Mouse (Mus musculus) lung, postnatal 10 days (tissue): ENCODE measurements around the gene Cyfip1.
"Not testable (repeated sequence)": the region's sequence is repeated elsewhere in the genome, so short reads cannot be mapped to it uniquely, and the experiment has no call there.

Experiments
- DNase-seq: peaks from one replicate; pipeline ENCODE4 v3.0.0; 2021

The Cyfip1 gene

DNA sequence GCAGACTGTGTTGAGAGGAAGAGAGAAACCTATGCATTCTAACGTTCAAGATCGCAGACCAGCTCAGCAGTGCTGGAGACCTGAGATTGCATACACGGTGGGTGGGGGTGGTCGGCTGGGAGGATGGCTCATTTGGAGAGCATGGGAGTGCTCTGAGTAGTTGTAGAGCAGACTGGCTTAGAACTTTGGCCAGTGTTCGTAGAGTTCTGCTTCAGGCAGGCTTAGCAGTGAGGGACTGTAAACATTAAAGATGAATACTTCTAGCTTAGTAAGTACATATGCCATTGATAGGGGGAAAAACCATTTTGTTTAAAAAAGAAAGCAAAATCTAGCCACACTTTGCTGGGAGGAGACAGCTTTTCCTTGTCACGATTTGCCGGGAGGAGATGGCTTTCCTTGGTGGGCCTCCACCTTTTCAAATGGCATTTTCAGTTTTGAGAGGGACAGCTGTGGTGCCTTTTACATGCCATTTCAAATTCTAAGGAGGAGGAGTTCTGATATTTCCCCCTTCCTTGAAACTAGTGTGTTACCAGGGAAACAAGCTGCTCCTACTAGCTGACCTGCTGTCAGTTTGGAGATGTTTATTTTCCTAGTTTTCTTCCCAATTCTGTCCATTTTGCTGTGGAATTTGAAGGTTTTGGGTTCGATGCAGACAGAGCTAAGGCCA is 24.3 kb downstream of the Cyfip1 start:
- DNase-seq = no peak

DNA sequence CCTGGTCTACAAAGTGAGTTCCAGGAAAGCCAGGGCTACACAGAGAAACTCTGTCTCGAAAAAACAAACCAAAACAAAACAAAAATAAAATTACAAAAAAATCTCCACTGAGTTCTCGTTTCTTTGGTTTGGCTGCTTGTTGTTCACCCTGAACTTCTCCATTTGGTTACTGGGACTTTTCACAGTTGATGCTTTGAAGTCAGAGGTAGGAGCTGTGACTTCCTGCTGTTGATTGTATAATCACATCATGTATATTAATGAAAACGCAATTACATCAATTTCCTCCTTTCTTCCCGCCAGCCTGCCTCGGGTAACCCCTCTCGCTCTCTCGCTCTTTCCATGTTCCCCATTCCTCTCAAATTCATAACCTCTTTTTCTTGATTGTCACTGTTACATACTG is 26.7 kb downstream of the Cyfip1 start:
- no peak for DNase-seq

DNA sequence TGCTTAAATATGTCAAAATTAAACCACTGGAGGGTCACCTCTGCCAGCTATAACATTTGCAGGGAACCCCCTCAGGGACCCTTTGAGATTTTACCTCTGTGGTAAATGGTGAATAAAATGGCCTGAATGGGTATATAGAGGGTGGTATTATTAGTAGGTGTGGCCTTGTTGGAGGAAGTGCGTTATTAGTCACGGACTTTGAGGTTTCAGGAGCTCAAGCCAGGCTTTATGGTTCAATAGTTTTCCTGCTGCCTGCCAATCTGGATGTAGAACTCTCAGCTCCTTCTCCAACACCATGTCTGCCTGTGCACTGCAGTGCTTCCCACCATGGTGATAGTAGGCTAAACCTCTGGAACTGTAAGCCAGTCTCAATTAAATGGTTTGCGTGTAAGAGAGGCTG is 27.7 kb downstream of the Cyfip1 start:
- no peak for DNase-seq

GRCm38 (mm10) chr7:55870340-55871020 is 28.9 kb downstream of the Cyfip1 start:
- DNase-seq = peak; percentile 42

DNA sequence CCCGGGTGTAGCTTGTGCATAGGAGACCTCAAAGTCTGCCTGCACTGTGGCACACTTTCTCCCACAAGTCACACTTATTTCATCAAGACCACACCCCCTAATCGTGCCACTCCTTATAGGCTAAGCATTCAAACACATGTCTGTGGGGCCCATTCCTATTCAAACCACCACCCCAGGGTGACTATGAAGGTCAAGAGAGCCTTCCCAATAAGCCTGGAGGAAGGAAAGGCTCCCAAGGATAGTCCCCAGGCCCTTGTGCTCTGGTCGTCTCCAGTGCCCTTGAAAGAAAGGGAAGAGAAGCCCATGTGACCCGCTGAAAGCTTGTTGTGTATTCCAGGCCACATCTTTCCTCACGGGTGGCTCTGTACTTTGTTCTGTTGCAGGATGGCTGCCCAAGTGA is 29.9 kb downstream of the Cyfip1 start:
- DNase-seq = no peak

- no peak for DNase-seq
Observed at GRCm38 (mm10) chr7:55874703-55875102, 33.2 kb downstream of the Cyfip1 start.

DNA sequence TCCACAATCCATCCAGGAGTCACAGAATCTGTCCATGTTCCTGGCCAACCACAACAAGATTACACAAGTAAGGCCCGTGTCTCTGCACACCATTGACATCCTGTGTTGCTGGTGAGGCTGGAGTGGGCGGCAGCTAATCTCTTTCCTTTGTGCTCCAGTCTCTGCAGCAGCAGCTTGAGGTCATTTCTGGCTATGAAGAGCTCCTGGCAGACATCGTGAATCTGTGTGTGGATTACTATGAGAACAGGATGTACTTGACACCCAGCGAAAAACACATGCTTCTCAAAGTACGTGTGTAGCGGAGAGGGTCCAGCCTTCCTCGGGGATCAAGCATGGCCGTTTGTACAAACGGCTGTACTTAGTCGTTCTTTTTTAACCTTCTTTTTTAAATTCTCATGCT is 36.2 kb downstream of the Cyfip1 start:
- peak; percentile 80 for DNase-seq

DNA sequence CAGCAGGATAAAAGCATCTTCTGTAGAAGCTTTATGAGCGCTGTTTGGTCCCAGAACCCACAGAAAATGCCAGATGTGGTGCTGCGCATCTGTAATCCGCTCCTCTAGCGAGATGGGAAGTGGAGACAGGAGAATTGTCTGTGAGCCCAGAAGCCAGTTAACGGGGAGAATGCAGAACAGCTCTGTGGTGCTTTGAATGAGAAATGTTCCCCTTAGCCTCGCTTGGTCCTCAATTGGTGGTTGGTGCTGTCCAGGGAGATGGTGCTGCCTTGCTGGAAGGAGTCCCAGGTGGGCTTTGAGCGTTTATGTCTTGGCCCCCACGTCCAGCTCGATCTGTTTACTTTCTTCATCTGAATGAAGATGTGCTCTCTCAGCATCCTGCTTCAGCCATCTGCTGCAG is 39.3 kb downstream of the Cyfip1 start:
- no peak for DNase-seq

DNA sequence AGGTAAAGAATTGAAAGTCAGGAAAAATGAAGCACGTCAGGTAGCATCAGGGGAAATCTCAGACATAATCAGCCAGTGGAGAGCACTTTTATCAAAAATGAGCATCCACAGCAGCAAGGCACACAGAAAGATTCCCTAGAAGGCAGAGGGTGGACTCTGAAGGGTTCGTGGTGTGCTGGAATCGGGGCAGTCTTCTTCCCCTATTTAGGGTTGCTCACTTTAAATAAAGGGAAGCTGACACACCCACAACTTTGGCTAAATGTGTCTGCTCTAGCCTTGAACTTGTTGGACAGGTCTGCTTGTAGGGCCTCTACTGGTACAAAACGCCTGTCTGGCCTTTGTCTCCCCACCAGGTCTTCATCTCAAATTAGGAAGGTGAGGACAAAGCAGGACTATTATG is 47.1 kb downstream of the Cyfip1 start:
- DNase-seq = no peak

DNA sequence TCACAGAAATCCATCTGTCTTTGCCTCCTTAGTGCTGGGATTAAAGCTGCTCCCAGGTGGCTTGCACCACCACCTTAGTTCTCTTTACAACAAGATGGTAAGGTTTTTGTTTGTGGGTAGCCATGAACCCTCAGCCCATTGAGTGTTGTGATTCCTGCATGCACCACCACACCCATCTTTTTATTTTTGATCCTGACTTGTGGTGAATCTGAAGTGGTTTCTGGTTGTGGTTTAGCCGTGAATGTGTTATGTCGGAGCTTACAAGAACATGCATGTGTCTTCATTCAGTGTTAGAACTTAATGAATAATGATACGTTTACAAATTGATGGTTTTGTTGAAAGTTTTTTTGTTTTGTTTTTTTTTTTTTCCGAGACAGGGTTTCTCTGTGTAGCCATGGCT is 48.5 kb downstream of the Cyfip1 start:
- no peak for DNase-seq

- DNase-seq = no peak
Observed at GRCm38 (mm10) chr7:55890731-55891130, 49.2 kb downstream of the Cyfip1 start.

- DNase-seq = peak; percentile 31
Observed at GRCm38 (mm10) chr7:55891797-55892196, 50.3 kb downstream of the Cyfip1 start.

DNA sequence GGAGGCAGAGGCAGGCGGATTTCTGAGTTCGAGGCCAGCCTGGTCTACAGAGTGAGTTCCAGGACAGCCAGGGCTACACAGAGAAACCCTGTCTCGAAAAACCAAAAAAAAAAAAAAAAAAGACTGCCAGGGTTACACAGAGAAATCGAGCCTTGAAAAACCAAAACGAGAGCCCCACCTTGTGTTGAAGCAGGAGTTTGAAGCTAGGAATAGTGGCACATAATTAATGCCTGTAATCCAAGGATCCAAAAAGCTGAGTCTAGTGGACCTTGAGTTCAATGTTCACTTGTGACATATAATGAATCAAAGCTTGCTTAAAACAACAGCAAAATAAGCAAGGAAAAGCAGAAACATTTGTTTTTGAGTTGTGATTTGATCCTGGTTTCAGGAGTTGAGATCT is 62.2 kb downstream of the Cyfip1 start:
- DNase-seq = no peak

DNA sequence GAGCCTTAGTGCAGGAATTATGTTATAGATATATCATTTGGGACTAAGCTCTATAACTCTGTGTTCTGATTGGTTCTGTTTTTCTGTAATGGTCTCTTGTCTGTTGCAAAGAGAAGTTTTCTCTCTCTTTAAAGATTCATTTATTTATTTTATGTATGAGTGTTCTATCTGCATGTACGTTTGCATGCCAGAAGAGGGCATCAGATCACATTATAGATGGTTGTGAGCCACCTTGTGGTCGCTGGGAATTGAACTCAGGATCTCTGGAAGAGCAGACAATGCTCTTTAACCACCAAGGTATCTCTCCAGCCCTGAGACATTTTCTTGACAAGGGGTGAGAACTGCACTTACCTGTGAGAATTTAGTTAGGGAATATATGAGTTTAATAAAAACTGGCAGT is 63.9 kb downstream of the Cyfip1 start:
- DNase-seq = no peak

DNA sequence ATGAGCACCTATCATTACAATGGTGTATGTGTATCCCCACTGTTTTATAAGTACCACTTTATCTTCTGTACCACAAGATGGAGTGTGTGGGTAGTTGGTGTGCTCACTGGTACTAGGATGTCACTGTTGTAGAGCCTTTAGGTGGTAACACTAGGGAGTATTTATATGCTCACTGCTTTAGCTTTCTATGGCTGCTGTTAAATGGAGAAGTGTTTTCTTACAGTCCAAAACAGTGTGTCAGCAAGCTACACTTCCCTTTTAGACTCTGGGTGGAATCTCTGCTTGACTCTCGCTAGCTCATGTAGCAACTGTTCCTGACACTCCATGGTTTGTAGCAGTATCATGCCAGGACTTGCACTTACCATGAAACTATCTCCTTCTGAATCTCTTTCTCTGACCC is 68.0 kb downstream of the Cyfip1 start:
- DNase-seq = no peak

DNA sequence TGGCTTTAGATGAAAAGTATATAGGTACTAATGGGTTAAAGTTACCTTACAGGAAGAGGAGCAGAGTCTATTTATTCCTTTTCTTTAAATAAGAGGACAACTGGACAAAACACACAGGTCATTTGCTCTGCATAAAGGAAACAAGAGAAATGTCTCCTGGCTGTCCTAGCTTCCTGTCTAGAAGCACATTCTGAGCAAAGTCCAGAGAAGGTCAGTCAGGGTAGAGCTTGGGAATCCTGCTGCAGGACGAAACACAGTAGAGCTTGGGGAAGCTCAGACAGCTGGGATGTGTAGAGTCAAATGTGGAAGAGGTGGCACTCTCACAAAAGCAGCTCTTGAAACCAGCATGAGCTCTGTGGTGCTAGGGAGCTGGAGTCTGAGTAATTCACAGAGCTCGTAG is 68.8 kb downstream of the Cyfip1 start:
- no peak for DNase-seq

DNA sequence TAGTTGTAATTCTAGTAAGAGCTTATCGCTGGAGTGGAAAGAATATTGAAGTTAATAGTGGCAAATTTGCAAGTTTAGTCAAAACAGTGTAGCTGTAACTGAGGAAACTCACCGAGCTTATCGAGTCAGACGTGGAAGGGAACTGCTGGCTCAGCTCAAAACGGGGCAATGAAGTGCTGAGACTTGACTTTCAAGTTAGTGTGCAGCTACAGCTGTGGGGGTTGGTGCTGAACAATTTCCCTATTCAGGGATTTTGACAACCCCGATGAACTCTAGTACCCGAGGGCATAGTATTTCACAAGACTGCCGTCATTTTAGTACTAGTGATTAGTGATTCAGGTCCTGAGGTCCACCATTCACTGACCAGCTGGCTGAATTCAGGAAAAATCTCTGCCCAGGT is 69.8 kb downstream of the Cyfip1 start:
- peak; percentile 14 for DNase-seq

DNA sequence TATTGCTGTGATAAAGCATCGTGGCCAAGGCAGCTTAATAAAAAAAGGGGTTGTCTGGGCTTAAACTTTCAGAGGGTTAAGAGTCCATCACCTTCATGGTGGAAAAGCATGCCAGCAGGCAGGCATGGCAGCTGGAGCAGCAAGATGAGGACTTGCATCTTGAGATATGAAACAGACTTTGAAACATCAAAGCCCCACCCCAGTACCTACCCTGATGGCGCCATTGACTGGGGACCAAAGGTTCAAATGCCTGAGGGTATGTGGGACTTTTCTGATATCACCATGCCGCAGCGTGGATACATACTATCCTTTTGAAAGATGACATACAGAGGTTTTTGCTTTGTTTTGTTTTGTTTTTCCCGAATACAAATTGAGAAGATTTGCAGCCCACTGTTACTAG is 70.6 kb downstream of the Cyfip1 start:
- DNase-seq = no peak

DNA sequence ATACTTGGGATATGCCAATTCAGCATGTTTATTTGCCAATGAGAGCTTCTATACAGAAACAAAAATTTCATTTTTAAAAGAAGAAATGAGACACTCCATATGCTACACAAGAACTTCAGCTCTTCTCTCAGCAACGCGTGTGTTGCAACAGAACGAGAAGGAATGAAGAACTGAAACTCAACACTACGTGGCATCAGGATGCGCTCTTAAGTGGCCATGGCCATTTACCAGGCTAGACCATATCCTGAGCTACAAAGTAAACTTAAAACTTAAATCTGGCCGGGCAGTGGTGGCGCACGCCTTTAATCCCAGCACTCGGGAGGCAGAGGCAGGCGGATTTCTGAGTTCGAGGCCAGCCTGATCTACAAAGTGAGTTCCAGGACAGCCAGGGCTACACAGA is 76.8 kb downstream of the Cyfip1 start:
- not testable (repeated sequence) for DNase-seq

DNA sequence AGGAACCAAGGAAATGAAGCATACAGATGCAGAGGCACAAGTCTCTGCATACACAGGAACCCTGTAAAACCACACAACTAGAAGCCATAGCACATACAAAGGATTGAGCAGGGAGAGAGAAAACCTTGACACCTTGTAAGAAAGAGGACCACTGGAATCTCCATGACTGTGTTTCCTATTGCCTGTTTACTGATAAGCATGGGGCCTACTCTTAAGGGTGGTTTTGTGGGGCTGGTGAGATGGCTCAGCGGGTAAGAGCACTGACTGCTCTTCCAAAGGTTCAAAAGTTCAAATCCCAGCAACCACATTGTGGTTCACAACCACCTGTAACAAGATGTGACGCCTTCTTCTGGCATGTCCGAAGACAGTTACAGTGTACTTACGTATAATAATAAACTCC is 85.7 kb downstream of the Cyfip1 start:
- DNase-seq = no peak

DNA sequence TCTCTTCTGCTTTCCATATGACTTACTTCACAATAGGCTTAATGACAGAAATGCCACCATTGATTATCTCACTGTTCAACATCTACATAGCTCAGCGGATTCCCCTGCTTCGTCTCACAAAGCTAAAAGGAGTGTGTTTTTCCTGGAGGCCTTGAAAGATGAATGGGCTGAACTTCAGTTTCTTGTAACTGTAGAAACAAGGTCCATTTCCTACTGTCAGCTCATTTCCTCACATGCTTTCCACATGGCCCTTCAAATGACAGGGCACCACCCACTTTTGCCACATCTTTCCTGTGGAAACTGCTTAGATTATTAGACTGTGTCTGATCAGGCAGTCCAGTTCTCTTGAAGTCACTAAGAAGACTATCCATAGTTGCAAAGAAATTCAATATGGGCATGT is 87.1 kb downstream of the Cyfip1 start:
- DNase-seq = no peak

- DNase-seq = no peak
Observed at GRCm38 (mm10) chr7:55935025-55935424, 93.5 kb downstream of the Cyfip1 start.

GRCm38 (mm10) chr7:55938341-55938740 is 96.8 kb downstream of the Cyfip1 start:
- DNase-seq = no peak

GRCm38 (mm10) chr7:55956054-55956453 is 114.5 kb downstream of the Cyfip1 start:
- no peak for DNase-seq

- DNase-seq = no peak
Observed at GRCm38 (mm10) chr7:55957178-55957577, 115.6 kb downstream of the Cyfip1 start.
